11 mouse cellular contexts compared by ENCODE assay signal in the genomic region with DNA sequence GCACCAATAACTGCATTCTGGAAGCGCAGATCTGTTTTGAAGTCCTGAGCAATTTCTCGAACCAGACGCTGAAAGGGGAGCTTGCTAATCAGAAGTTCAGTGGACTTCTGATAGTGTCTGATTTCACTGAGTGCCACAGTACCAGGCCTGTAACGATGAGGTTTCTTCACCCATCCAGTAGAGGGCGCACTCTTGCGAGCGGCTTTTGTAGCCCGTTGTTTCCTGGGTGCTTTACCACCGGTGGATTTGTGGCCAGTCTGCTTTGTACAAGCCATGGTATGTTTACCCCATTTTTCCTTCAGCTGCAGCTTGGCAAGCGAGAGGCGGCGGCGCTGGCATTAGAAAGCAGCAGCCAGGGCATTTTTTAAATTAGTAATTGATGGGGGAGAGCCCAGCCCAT. TPM values are rescaled to one million over a fixed set of nuclear protein-coding genes. Genes with fewer than 3 reads are reported as not detected.
DNase-seq lines count a peak whose midpoint lies in the region; ATAC-seq and TF ChIP-seq lines count a peak whose summit lies in the region.
"Had no signal": no experiment of that assay in that cellular context is flagged by ENCODE, and none has a peak within 500 bp of the region (broad histone marks: within the 10 kb centered on the region; RNA-seq: fewer than 3 reads in every experiment).

No protein-coding gene starts in this region.

- H3K4me3 ChIP-seq in lung, postnatal 0 days (ENCODE audit: low read depth, low read length), result no peak overlapping the region
- H3K4me3 ChIP-seq: megakaryocyte, embryonic 14.5 days had no signal

- H3K4me2 ChIP-seq in lung, postnatal 0 days (replicated peaks; ENCODE audit: low read depth, low read length), result no peak overlapping the region

- H3K27ac ChIP-seq in lung, postnatal 0 days (ENCODE audit: low read length), result no peak overlapping the region

- H3K27me3 ChIP-seq in lung, postnatal 0 days (replicated peaks; ENCODE audit: insufficient read depth, low read length), result no peaks in the 10 kb centered on the region
- H3K27me3 ChIP-seq: megakaryocyte, embryonic 14.5 days had no signal

- no peak overlapping the region for H3K9ac ChIP-seq in lung, postnatal 0 days (replicated peaks; ENCODE audit: low read depth)

- H3K36me3 ChIP-seq in lung, postnatal 0 days (ENCODE audit: insufficient read depth, low read length), result no peaks in the 10 kb centered on the region

- peak; percentile 64 for TF ChIP-seq CTCF in lung, postnatal 0 days (IDR thresholded peaks at IDR 0.05)

- no peaks in the 10 kb centered on the region for H3K9me3 ChIP-seq in lung, postnatal 0 days (ENCODE audit: low read length)
- H3K9me3 ChIP-seq: megakaryocyte, embryonic 14.5 days had no signal

- peak; percentile 35 for DNase-seq in adrenal gland, postnatal 10 days
- no peak for DNase-seq in adrenal gland, adult 8-10 months
- DNase-seq in retina, postnatal 1 day, result peak; percentile 20
- DNase-seq in retina, embryonic 14.5 days (ENCODE audit: low spot score), result no peak
- no peak for DNase-seq in lung, postnatal 0 days (ENCODE audit: low spot score)
- peak; percentile 56 for DNase-seq in thymus, postnatal 0 days (ENCODE audit: low spot score)
- no peak for DNase-seq in frontal cortex, adult 2 months (ENCODE audit: extremely low spot score in 1 of 2, low spot score in 1 of 2)
- no peak for DNase-seq in heart, postnatal 4 days
- DNase-seq: cerebellum, adult 8-10 months; layer of hippocampus, adult 9-11 months had no signal

- WGBS in lung, postnatal 0 days, result 45% methylated on average over 13 of the region's 13 CpGs

- ATAC-seq in lung, postnatal 0 days, result no peak

- no peaks in the 10 kb centered on the region for H3K4me1 ChIP-seq in lung, postnatal 0 days (ENCODE audit: insufficient read depth, low read depth, low read length)

- TF ChIP-seq EP300 in lung, postnatal 0 days (IDR thresholded peaks at IDR 0.05), result no peak

RNA-seq across cellular contexts. Expression of gene Eps15l1, which starts 8.4 kb away (rescaled TPM):
- total RNA-seq in adrenal gland, postnatal 10 days (2021), result 10 to 100 TPM; 41.6 to 63.1 TPM
- 10 to 100 TPM; 43.8 to 80.2 (median 57.1) TPM for total RNA-seq in adrenal gland, adult 8-10 months (2022)
- polyA plus RNA-seq in lung, postnatal 0 days (2015; fragmentation: Nextera tagmentation; extraction: Ambion mirVana), result 25.6 and 25.9 TPM in 2 replicates
- 35.3 and 35.9 TPM in 2 replicates for polyA plus RNA-seq in thymus, postnatal 0 days (2015; fragmentation: Nextera tagmentation; extraction: Ambion mirVana)
- polyA plus RNA-seq in frontal cortex, adult 2 months (2012; rRNA removed), result 76.1 and 81.8 TPM in 2 replicates
- total RNA-seq in heart, postnatal 4 days (2021), result 10 to 100 TPM; 56.8 to 60.0 TPM

RNA-seq across cellular contexts. Expression of gene Calr3, which starts 14.0 kb away (rescaled TPM):
- total RNA-seq in adrenal gland, postnatal 10 days (2021), result 1 to 10 TPM; 4.0 to 4.1 TPM
- 1 to 10 TPM; 3.0 to 3.8 (median 3.6) TPM for total RNA-seq in adrenal gland, adult 8-10 months (2022)
- polyA plus RNA-seq in lung, postnatal 0 days (2015; fragmentation: Nextera tagmentation; extraction: Ambion mirVana), result 1.0 and 1.2 TPM in 2 replicates
- 1.4 TPM in 2 replicates for polyA plus RNA-seq in thymus, postnatal 0 days (2015; fragmentation: Nextera tagmentation; extraction: Ambion mirVana)
- polyA plus RNA-seq in frontal cortex, adult 2 months (2012; rRNA removed), result 0.58 and 0.61 TPM in 2 replicates
- total RNA-seq in heart, postnatal 4 days (2021), result 1 to 10 TPM; 1.4 to 1.6 TPM

RNA-seq across cellular contexts. Expression of gene 1700030K09Rik, which starts 14.0 kb away (rescaled TPM):
- total RNA-seq in adrenal gland, postnatal 10 days (2021), result 10 to 100 TPM in 1 of 2 experiments, 1 to 10 TPM in 1; 6.8 to 12.7 TPM
- 10 to 100 TPM in 2 of 4 experiments, 1 to 10 TPM in 2; 7.5 to 10.9 (median 9.4) TPM for total RNA-seq in adrenal gland, adult 8-10 months (2022)
- polyA plus RNA-seq in lung, postnatal 0 days (2015; fragmentation: Nextera tagmentation; extraction: Ambion mirVana), result 7.9 and 9.0 TPM in 2 replicates
- 8.0 and 8.4 TPM in 2 replicates for polyA plus RNA-seq in thymus, postnatal 0 days (2015; fragmentation: Nextera tagmentation; extraction: Ambion mirVana)
- polyA plus RNA-seq in frontal cortex, adult 2 months (2012; rRNA removed), result 9.6 and 10.0 TPM in 2 replicates
- 1 to 10 TPM; 5.4 to 8.2 TPM for total RNA-seq in heart, postnatal 4 days (2021)

RNA-seq across cellular contexts. Expression of gene Cherp, which starts 45.4 kb away (rescaled TPM):
- 10 to 100 TPM; 49.2 to 57.8 TPM for total RNA-seq in adrenal gland, postnatal 10 days (2021)
- total RNA-seq in adrenal gland, adult 8-10 months (2022), result 10 to 100 TPM; 54.8 to 84.1 (median 67.7) TPM
- 17.3 and 18.8 TPM in 2 replicates for polyA plus RNA-seq in lung, postnatal 0 days (2015; fragmentation: Nextera tagmentation; extraction: Ambion mirVana)
- 36.7 and 41.3 TPM in 2 replicates for polyA plus RNA-seq in thymus, postnatal 0 days (2015; fragmentation: Nextera tagmentation; extraction: Ambion mirVana)
- polyA plus RNA-seq in frontal cortex, adult 2 months (2012; rRNA removed), result 51.4 and 57.2 TPM in 2 replicates
- 10 to 100 TPM; 55.6 to 64.5 TPM for total RNA-seq in heart, postnatal 4 days (2021)

Comparison
In these comparisons a context has a peak if more than half of its experiments do, and no peak if none do; other contexts are left out.
1. DNase-seq: peak in adrenal gland, postnatal 10 days (single experiment), retina, postnatal 1 day (single experiment) and thymus, postnatal 0 days (single experiment); none in adrenal gland, adult 8-10 months (single experiment), retina, embryonic 14.5 days (single experiment), lung, postnatal 0 days (single experiment), frontal cortex, adult 2 months (0 of 2) and heart, postnatal 4 days (single experiment).